Mouse (Mus musculus) erythroblast, embryonic 14.5 days (primary cell): ENCODE results near the gene Neurog3.

Experiments
- GATA1 ChIP-seq: IDR thresholded peaks from 2 replicates; pipeline ENCODE4 v1.6.1; 2012; ENCODE audit warnings: low read length, inconsistent platforms, mixed read lengths
- TAL1 ChIP-seq: IDR thresholded peaks from 3 replicates; pipeline ENCODE4 v1.6.1; 2012; ENCODE audit warnings: low read length, inconsistent platforms, mixed read lengths

DNA sequence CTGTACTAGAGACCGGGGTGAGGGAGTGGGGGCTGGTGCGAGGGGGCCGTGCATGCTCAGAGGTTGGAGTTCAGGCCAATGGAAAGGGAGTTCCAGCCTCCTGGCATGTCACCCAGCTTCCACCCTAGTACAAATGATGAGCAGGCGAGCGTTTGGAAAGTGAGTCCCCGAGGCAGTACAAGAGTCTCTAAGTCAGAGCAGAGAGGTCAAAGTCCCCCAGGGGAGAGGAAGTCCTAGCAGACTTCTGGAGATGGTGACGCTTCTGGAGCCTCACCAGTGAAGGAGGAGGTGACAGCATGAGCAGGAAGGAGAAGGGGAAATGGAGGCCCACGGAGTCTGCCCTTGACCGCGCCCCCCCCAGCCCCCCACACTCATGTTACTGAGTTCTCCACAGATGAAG, 29.5 kb downstream of the Neurog3 start:
- no peak for TF ChIP-seq GATA1
- no peak for TF ChIP-seq TAL1
